ENCODE assay signal across 10 mouse cellular contexts in the genomic region with DNA sequence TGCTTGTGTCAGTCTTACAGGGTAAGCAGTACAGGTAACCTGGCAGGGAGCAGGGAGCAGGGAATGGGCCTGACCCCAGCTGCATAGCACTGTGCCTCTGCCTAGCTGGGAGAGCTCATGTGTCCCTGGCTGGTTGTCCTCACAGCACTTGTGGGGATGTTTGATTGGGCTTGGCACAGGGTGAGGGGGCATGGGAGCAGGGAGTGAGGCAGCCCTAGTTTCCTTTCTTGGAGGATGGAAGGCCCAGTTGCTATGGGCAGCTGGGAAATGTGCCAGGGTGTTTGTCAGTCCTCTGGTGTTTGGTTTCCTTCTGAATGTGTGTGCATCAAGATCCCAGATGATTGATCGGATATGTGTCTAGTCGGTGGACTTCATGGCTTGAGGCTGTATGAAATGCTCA. TPM values are rescaled to one million over a fixed set of nuclear protein-coding genes. Genes with fewer than 3 reads are reported as not detected.
DNase-seq lines count a peak whose midpoint lies in the region; ATAC-seq lines count a peak whose summit lies in the region.
"Had no signal": no experiment of that assay in that cellular context is flagged by ENCODE, and none has a peak within 500 bp of the region (broad histone marks: within the 10 kb centered on the region; RNA-seq: fewer than 3 reads in every experiment).

No protein-coding gene starts in this region.

- no peaks in the 10 kb centered on the region for H3K27me3 ChIP-seq in midbrain, embryonic 13.5 days
- no peaks in the 10 kb centered on the region for H3K27me3 ChIP-seq in midbrain, embryonic 11.5 days (ENCODE audit: control insufficient read depth, insufficient read depth, low read length)
- H3K27me3 ChIP-seq: limb, embryonic 12.5 days had no signal

- WGBS in midbrain, embryonic 13.5 days = 88% methylated on average over 2 of the region's 2 CpGs
- 91% methylated on average over 2 of the region's 2 CpGs for WGBS in midbrain, embryonic 11.5 days

- H3K4me3 ChIP-seq in midbrain, embryonic 13.5 days (replicated peaks) = no peak overlapping the region
- H3K4me3 ChIP-seq in midbrain, embryonic 11.5 days (ENCODE audit: low read depth, low read length) = no peak overlapping the region
- H3K4me3 ChIP-seq: limb, embryonic 12.5 days had no signal

- no peaks in the 10 kb centered on the region for H3K9me3 ChIP-seq in midbrain, embryonic 13.5 days
- peaks cover 3% of the 10 kb centered on the region for H3K9me3 ChIP-seq in midbrain, embryonic 11.5 days (ENCODE audit: control insufficient read depth, low read length)
- H3K9me3 ChIP-seq: limb, embryonic 12.5 days had no signal

- peak; percentile 52; the same call in 1 of the 2 replicates for ATAC-seq in frontal cortex, adult (ENCODE audit: low TSS enrichment)
- 0 out of 2 replicates have a peak, but pooled peaks have one; percentile 38 for ATAC-seq in midbrain, embryonic 13.5 days
- ATAC-seq in midbrain, embryonic 11.5 days (ENCODE audit: low FRiP score) = no peak

- H3K4me1 ChIP-seq in midbrain, embryonic 13.5 days (replicated peaks) = peaks cover 67% of the 10 kb centered on the region
- H3K4me1 ChIP-seq in midbrain, embryonic 11.5 days (ENCODE audit: control insufficient read depth, insufficient read depth, low read length) = peaks cover 28% of the 10 kb centered on the region

- no peak overlapping the region for H3K27ac ChIP-seq in midbrain, embryonic 13.5 days
- no peak overlapping the region for H3K27ac ChIP-seq in midbrain, embryonic 11.5 days (ENCODE audit: low read depth, low read length)
- H3K27ac ChIP-seq: limb, embryonic 12.5 days had no signal

- DNase-seq in frontal cortex, postnatal 25 days (ENCODE audit: low spot score in 2 of 2) = no peak
- DNase-seq in midbrain, embryonic 11.5 days (ENCODE audit: low spot score, missing footprints) = no peak
- peak; percentile 66 for DNase-seq in left cerebral cortex, postnatal 4 days
- DNase-seq in right cerebral cortex, postnatal 4 days = peak; percentile 52
- DNase-seq in thymus, postnatal 36 days = no peak
- no peak for DNase-seq in ovary, adult 18-20 months (ENCODE audit: low spot score)
- DNase-seq: cerebellum, adult 11 months had no signal

- H3K4me2 ChIP-seq in midbrain, embryonic 13.5 days (replicated peaks) = no peak overlapping the region; the same call in 1 of the 2 replicates
- H3K4me2 ChIP-seq in midbrain, embryonic 11.5 days = no peak overlapping the region
- H3K4me2 ChIP-seq: limb, embryonic 12.5 days had no signal

- H3K36me3 ChIP-seq in midbrain, embryonic 13.5 days = peaks cover 11% of the 10 kb centered on the region
- H3K36me3 ChIP-seq in midbrain, embryonic 11.5 days (ENCODE audit: control insufficient read depth, insufficient read depth, low read length) = peaks cover 3% of the 10 kb centered on the region; the same call in 1 of the 2 replicates

- H3K9ac ChIP-seq in midbrain, embryonic 13.5 days (replicated peaks) = no peak overlapping the region
- H3K9ac ChIP-seq in midbrain, embryonic 11.5 days (ENCODE audit: low read length) = no peak overlapping the region
- H3K9ac ChIP-seq: limb, embryonic 12.5 days had no signal

- intact Hi-C loops in left cerebral cortex, postnatal 4 days (cut with DNase I) = no loop called here

RNA-seq across cellular contexts. Expression of a gene that starts 7.8 kb away (rescaled TPM):
- 67.5 and 72.3 TPM in 2 replicates for polyA plus RNA-seq in midbrain, embryonic 13.5 days (2015; fragmentation: Nextera tagmentation; extraction: Ambion mirVana)
- polyA plus RNA-seq in midbrain, embryonic 11.5 days (2014; fragmentation: Nextera tagmentation; extraction: Ambion mirVana) = 47.5 and 49.0 TPM in 2 replicates
- 10 to 100 TPM; 62.9 TPM for total RNA-seq in left cerebral cortex, postnatal 4 days (2021)

RNA-seq across cellular contexts. Expression of a gene that starts 49.2 kb away (rescaled TPM):
- 2.3 TPM in 2 replicates for polyA plus RNA-seq in midbrain, embryonic 13.5 days (2015; fragmentation: Nextera tagmentation; extraction: Ambion mirVana)
- 1.3 and 1.6 TPM in 2 replicates for polyA plus RNA-seq in midbrain, embryonic 11.5 days (2014; fragmentation: Nextera tagmentation; extraction: Ambion mirVana)
- total RNA-seq in left cerebral cortex, postnatal 4 days (2021) = 10 to 100 TPM; 19.8 to 21.1 TPM

Comparison
In these comparisons a context has a peak if more than half of its experiments do, and no peak if none do; other contexts are left out.
1. DNase-seq: peak in left cerebral cortex, postnatal 4 days (single experiment) and right cerebral cortex, postnatal 4 days (single experiment); none in frontal cortex, postnatal 25 days (0 of 2), midbrain, embryonic 11.5 days (single experiment), thymus, postnatal 36 days (0 of 2) and ovary, adult 18-20 months (single experiment).